Comparison of ENCODE assay signal across 23 mouse cellular contexts in genomic region chr7:24286916-24287315, GRCm38 (mm10). TPM values are rescaled to one million over a fixed set of nuclear protein-coding genes. Genes with fewer than 3 reads are reported as not detected.
"Had no signal": no experiment of that assay in that cellular context is flagged by ENCODE, and none has a peak within 500 bp of the region (broad histone marks: within the 10 kb centered on the region; RNA-seq: fewer than 3 reads in every experiment).

No protein-coding gene starts in this region.

- H3K4me3 ChIP-seq: midbrain, embryonic 10.5 days; midbrain, embryonic 13.5 days; midbrain, embryonic 15.5 days; myocyte; neural tube, embryonic 13.5 days; neural tube, embryonic 15.5 days had no signal

- H3K4me1 ChIP-seq: midbrain, embryonic 10.5 days; midbrain, embryonic 13.5 days; midbrain, embryonic 15.5 days; neural tube, embryonic 13.5 days; neural tube, embryonic 15.5 days had no signal

- H3K9ac ChIP-seq: lung, embryonic 14.5 days; midbrain, embryonic 13.5 days; midbrain, embryonic 15.5 days; neural tube, embryonic 13.5 days; neural tube, embryonic 15.5 days had no signal

- ATAC-seq: midbrain, embryonic 13.5 days; midbrain, embryonic 15.5 days had no signal

- H3K27me3 ChIP-seq: midbrain, embryonic 13.5 days; midbrain, embryonic 15.5 days; neural tube, embryonic 13.5 days; neural tube, embryonic 15.5 days had no signal

- H3K9me3 ChIP-seq: midbrain, embryonic 10.5 days; midbrain, embryonic 13.5 days; midbrain, embryonic 15.5 days; neural tube, embryonic 13.5 days; neural tube, embryonic 15.5 days had no signal

- H3K4me2 ChIP-seq: lung, embryonic 14.5 days; midbrain, embryonic 13.5 days; midbrain, embryonic 15.5 days; neural tube, embryonic 13.5 days; neural tube, embryonic 15.5 days had no signal

- H3K27ac ChIP-seq: midbrain, embryonic 10.5 days; midbrain, embryonic 13.5 days; midbrain, embryonic 15.5 days; neural tube, embryonic 13.5 days; neural tube, embryonic 15.5 days had no signal

- DNase-seq: lung, adult 18-20 months; lung, embryonic 14.5 days; lung, postnatal 10 days; lung, postnatal 4 days; retina, postnatal 1 day; right cerebral cortex, adult 18-20 months; right cerebral cortex, postnatal 25 days; right cerebral cortex, postnatal 4 days; spleen, adult 18-20 months; thymus, adult 18-20 months; thymus, postnatal 36 days had no signal

RNA-seq across cellular contexts. Expression of gene Tescl, which starts 46.8 kb away (rescaled TPM):
- total RNA-seq: megakaryocyte, adult 5-6 weeks; megakaryocyte-erythroid progenitor cell, adult 5-6 weeks had no signal
- polyA plus RNA-seq: liver, embryonic 16.5 days; lung, embryonic 14.5 days; lung, embryonic 16.5 days; midbrain, embryonic 13.5 days; neural tube, embryonic 11.5 days; thymus, postnatal 0 days had no signal
